Mouse (Mus musculus): ENCODE measurements at regions not wholly inside any gene's neighbourhood (a gene's known extent, or its start where the extent isn't known, plus 50 kb on each side); places are given as distances from the start of the nearest gene placed in this dataset.

- TF ChIP-seq BHLHE40 (IDR thresholded peaks at IDR 0.05; ENCODE audit: borderline replicate concordance, low read depth, low read length), result no peak
- TF ChIP-seq ZC3H11A (IDR thresholded peaks at IDR 0.05; ENCODE audit: low read depth, low read length), result no peak
- no peak for TF ChIP-seq TBP (IDR thresholded peaks at IDR 0.05; ENCODE audit: low read depth, low read length)
- no peak for TF ChIP-seq E2F4 (IDR thresholded peaks at IDR 0.05; ENCODE audit: borderline replicate concordance, low read depth, low read length)
- no peak for TF ChIP-seq CTCF (IDR thresholded peaks at IDR 0.05 in 2 of 3, conservative IDR thresholded peaks at IDR 0.05 in 1 of 3; ENCODE audit: control insufficient read depth in 1 of 3, insufficient read depth in 1 of 3, low read depth in 2 of 3, low read length in 3 of 3, poor library complexity in 1 of 3, severe bottlenecking in 1 of 3)
- no peak for TF ChIP-seq POLR2AphosphoS5 (IDR thresholded peaks at IDR 0.05; ENCODE audit: borderline replicate concordance, low read depth, low read length)
- TF ChIP-seq GATA1 (IDR thresholded peaks at IDR 0.05; ENCODE audit: low read depth, low read length), result no peak
- TF ChIP-seq TCF12 (IDR thresholded peaks at IDR 0.05; ENCODE audit: low read depth, low read length), result no peak
- no peak for TF ChIP-seq MXI1 (IDR thresholded peaks at IDR 0.05; ENCODE audit: low read depth, low read length)
- TF ChIP-seq USF1 (IDR thresholded peaks at IDR 0.05; ENCODE audit: low read depth, low read length), result no peak
- no peak for TF ChIP-seq POLR2A (IDR thresholded peaks at IDR 0.05; ENCODE audit: control insufficient read depth in 1 of 2, insufficient read depth in 1 of 2, low read depth in 1 of 2, low read length in 2 of 2, poor library complexity in 1 of 2)
- no peak for TF ChIP-seq ZNF384 (IDR thresholded peaks at IDR 0.05; ENCODE audit: low read depth, low read length)
- no peak for TF ChIP-seq RAD21 (IDR thresholded peaks at IDR 0.05; ENCODE audit: low read depth, low read length)
Measured at GRCm38 (mm10) chr5:119232941-119233340, 437.5 kb upstream of the Tbx3 start.
